Mouse (Mus musculus): Measurements from ENCODE around the gene Fbp2.
"Not testable (repeated sequence)": the region's sequence is repeated elsewhere in the genome, so short reads cannot be mapped to it uniquely, and the experiment has no call there.

Fbp2 gene

DNA sequence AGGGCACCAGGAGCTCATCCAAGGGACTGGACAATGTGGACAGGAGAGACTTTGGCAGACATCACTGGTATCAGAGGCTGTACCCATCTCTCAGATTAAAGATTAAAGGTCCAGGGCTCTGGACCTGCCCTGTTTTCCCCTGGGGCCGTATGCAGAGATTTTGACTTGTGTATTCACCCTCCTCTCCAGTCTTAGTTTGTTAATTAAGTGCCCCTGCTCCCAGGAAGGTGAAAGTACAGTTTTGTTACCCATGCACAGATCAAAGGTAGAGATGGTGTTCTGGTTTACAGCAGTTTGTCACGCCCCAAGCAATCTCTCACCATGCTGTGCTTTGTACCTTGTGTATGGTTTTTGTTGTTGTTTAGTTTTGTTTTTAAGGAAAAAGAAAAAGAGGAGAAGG, 12.4 kb upstream of the Fbp2 start:
- in situ Hi-C loops (cut with MboI; ENCODE audit: low pct_unique_long_range_greater_than_20kb in 1 of 2, low sequenced_read_pairs in 2 of 2, unreplicated experiment in 1 of 2), result loop anchor here in 1 of 2 experiments (25.0 kb wide), 1 partner anchor 408 kb away; the partner anchor contains the start of gene Gm49359

- in situ Hi-C loops (cut with MboI; ENCODE audit: low pct_unique_long_range_greater_than_20kb in 1 of 2, low sequenced_read_pairs in 2 of 2, unreplicated experiment in 1 of 2), result loop anchor here in 1 of 2 experiments (25.0 kb wide), 1 partner anchor 405 kb away; the partner anchor contains the start of gene Gm49359
These were observed 8.6 kb upstream of the Fbp2 start for GRCm38 (mm10) chr13:62866817-62867216.

- in situ Hi-C loops (cut with MboI; ENCODE audit: low pct_unique_long_range_greater_than_20kb in 1 of 2, low sequenced_read_pairs in 2 of 2, unreplicated experiment in 1 of 2), result loop anchor here in 1 of 2 experiments (25.0 kb wide), 1 partner anchor 403 kb away; the partner anchor contains the start of gene Gm49359
These were observed 7.6 kb upstream of the Fbp2 start for GRCm38 (mm10) chr13:62865651-62866315.

GRCm38 (mm10) chr13:62863771-62864170, 5.5 kb upstream of the Fbp2 start:
- in situ Hi-C loops (cut with MboI; ENCODE audit: low pct_unique_long_range_greater_than_20kb in 1 of 2, low sequenced_read_pairs in 2 of 2, unreplicated experiment in 1 of 2), result loop anchor here in 1 of 2 experiments (25.0 kb wide), 1 partner anchor 401 kb away; the partner anchor contains the start of gene Gm49359

GRCm38 (mm10) chr13:62862875-62863274, 4.7 kb upstream of the Fbp2 start:
- in situ Hi-C loops (cut with MboI; ENCODE audit: low pct_unique_long_range_greater_than_20kb in 1 of 2, low sequenced_read_pairs in 2 of 2, unreplicated experiment in 1 of 2), result loop anchor here in 1 of 2 experiments (25.0 kb wide), 1 partner anchor 401 kb away; the partner anchor contains the start of gene Gm49359

DNA sequence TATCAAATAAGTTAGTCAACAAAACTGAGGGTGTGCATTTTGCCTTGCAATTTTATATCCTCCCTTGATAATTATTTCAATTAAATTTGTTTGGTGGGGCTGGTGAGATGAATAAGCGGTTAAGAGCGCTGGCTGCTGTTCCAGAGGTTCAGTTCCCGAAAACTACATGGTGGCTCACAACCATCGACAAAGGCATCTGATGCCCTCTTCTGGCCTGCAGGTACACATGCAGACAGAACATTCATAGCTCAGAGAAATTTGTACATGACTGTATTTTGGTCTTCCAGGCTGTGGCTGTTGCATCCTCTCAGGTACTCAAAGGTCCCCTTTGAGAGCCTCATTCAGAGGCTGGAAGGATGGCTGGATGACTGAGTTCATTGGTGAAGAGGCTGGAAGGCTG, 1.8 kb upstream of the Fbp2 start:
- in situ Hi-C loops (cut with MboI; ENCODE audit: low pct_unique_long_range_greater_than_20kb in 1 of 2, low sequenced_read_pairs in 2 of 2, unreplicated experiment in 1 of 2), result loop anchor here in 1 of 2 experiments (25.0 kb wide), 1 partner anchor 398 kb away; the partner anchor contains the start of gene Gm49359

- in situ Hi-C loops (cut with MboI; ENCODE audit: low pct_unique_long_range_greater_than_20kb in 1 of 2, low sequenced_read_pairs in 2 of 2, unreplicated experiment in 1 of 2), result loop anchor here (10.0 to 25.0 kb wide), 2 partner anchors 234 to 397 kb away; partner anchors contain the start of genes 6720489N17Rik (in 2 of the 2) and Gm49359 (in 1 of the 2)
These were observed 1.0 kb upstream of the Fbp2 start for GRCm38 (mm10) chr13:62859251-62859650.

GRCm38 (mm10) chr13:62856850-62857249, 1.4 kb downstream of the Fbp2 start:
- in situ Hi-C loops (cut with MboI; ENCODE audit: low pct_unique_long_range_greater_than_20kb in 1 of 2, low sequenced_read_pairs in 2 of 2, unreplicated experiment in 1 of 2), result loop anchor here (10.0 to 25.0 kb wide), 2 partner anchors 232 to 395 kb away; partner anchors contain the start of genes 6720489N17Rik (in 2 of the 2) and Gm49359 (in 1 of the 2)

DNA sequence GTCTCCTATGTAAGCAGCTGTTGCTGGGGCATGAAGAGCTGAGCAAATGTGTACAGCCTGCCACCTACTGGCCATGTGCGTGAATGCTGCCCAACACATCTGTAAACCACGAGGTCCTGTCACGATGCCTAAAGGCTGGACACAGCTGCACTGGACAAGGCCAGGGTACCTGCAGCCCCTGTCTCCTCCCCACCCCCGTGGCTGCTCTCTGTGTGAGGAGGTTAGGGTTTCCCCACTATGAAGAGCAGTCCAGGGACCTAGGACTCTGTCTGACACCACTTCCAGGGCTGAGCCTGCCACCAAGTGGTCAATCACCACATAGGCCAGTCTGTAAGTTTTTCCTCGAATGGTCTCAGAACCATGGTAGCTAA, 1.9 kb downstream of the Fbp2 start:
- in situ Hi-C loops (cut with MboI; ENCODE audit: low pct_unique_long_range_greater_than_20kb in 1 of 2, low sequenced_read_pairs in 2 of 2, unreplicated experiment in 1 of 2), result loop anchor here (10.0 to 25.0 kb wide), 2 partner anchors 231 to 394 kb away; partner anchors contain the start of genes 6720489N17Rik (in 2 of the 2) and Gm49359 (in 1 of the 2)

DNA sequence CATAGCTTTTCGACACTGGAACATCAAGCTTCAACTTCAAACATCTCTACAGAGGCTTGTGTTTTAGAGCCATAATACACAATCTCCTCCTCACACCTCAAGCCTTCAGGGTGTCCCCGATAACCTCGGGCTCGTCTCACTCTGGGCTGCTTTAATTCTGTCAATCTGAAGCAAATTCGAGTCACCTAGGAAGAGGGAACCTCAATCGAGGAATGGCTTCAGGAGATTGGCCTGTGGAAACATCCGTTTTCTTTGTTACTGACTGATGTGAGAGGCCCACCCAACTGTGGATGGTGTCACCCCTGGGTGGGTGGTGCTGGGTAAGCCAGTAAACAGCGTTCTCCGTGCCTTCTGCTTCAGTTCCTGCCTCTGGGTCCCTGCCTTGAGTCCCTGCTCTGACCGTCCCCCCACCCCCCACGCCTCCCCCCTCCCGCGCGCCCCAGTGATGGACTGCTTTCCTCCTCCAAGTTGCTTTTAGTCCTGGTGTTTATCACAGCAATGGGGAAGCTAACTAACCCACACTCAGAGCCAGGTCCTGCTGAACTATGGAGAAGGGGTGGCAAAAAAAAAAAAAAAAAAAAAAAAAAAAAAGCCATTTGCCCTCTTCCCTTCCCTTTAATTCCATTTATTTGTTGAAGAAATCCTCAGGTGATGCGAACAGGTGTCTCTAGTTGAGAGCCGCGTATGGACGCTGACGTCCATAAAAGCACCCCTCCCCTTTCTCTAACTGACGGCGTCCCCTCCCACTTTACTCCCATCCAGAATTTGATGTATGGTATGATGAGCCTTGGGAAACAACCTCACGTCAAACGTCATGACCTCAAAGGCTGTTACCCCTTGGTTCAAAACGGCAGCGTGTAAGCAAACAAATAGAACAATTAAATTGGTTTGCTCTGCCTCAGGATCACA, 2.6 kb downstream of the Fbp2 start:
- in situ Hi-C loops (cut with MboI; ENCODE audit: low pct_unique_long_range_greater_than_20kb in 1 of 2, low sequenced_read_pairs in 2 of 2, unreplicated experiment in 1 of 2), result loop anchor here (10.0 to 25.0 kb wide), 2 partner anchors 231 to 393 kb away; partner anchors contain the start of genes 6720489N17Rik (in 2 of the 2) and Gm49359 (in 1 of the 2)

- in situ Hi-C loops (cut with MboI; ENCODE audit: low pct_unique_long_range_greater_than_20kb in 1 of 2, low sequenced_read_pairs in 2 of 2, unreplicated experiment in 1 of 2), result loop anchor here (10.0 to 25.0 kb wide), 2 partner anchors 230 to 392 kb away; partner anchors contain the start of genes 6720489N17Rik (in 2 of the 2) and Gm49359 (in 1 of the 2)
These were observed 3.6 kb downstream of the Fbp2 start for GRCm38 (mm10) chr13:62854666-62855065.

- in situ Hi-C loops (cut with MboI; ENCODE audit: low pct_unique_long_range_greater_than_20kb in 1 of 2, low sequenced_read_pairs in 2 of 2, unreplicated experiment in 1 of 2), result no loop called here
These were observed 24.9 kb downstream of the Fbp2 start for GRCm38 (mm10) chr13:62833341-62833740.

DNA sequence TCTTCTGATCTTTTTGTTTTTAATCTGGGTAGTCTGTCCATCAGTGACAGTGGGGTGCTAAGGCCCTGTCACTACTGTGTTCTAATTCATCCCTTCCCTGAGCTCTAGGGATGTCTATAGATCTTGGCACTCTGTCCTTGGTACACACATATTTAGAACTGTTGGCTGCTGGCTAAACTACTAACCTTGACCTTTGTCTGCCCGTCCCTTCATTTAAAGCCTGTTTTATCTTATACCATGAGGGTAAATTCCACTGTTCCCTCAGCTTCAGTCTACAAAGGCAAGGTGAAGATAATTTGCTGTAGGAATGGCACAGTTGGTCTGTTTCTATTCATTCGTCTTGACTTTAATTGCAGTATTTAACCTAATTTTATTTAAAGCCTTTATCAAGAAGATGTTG, 26.0 kb downstream of the Fbp2 start:
- in situ Hi-C loops (cut with MboI; ENCODE audit: low pct_unique_long_range_greater_than_20kb in 1 of 2, low sequenced_read_pairs in 2 of 2, unreplicated experiment in 1 of 2), result no loop called here

DNA sequence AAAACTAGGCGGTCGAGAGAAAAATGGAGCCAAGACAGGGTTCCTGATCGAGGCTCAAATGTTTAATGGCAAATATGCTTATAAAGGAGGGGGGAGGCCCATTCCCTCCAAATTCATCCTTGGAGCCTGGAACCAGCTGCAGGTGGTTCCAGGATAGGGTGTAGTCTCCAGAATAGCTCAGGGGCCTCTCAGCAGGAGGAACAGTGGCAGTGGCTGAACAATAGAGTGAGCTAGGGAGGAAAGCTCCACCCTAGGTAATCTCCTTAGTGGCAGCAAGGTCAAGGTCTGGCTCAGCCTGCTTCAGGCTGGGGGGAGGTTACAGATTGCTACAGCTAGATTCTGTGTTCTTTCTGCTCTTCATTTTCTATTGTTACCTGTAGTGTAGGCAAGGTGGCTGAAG, 42.5 kb downstream of the Fbp2 start:
- in situ Hi-C loops (cut with MboI; ENCODE audit: low pct_unique_long_range_greater_than_20kb in 1 of 2, low sequenced_read_pairs in 2 of 2, unreplicated experiment in 1 of 2), result not testable (repeated sequence)

- in situ Hi-C loops (cut with MboI; ENCODE audit: low pct_unique_long_range_greater_than_20kb in 1 of 2, low sequenced_read_pairs in 2 of 2, unreplicated experiment in 1 of 2), result no loop called here
These were observed 45.5 kb downstream of the Fbp2 start for GRCm38 (mm10) chr13:62812713-62813112.

DNA sequence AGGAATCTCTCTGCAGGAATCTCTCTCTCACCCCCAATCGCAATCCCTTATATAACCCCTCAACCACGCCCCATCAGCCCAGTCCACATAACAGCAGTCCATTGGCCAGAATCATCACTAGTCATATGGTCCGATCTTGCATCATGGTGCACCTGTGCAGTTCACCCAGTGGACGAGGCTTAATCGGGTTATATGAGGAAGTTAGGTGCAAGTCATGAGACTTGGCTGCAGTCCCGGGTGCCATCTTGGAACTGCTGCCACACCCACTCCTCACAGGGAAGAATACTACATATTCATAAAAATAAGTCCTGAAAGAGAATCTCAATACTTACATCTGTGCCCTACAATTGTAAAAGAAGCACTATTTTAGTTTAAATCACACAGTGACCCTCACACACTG, 50.2 kb downstream of the Fbp2 start:
- in situ Hi-C loops (cut with MboI; ENCODE audit: low pct_unique_long_range_greater_than_20kb in 1 of 2, low sequenced_read_pairs in 2 of 2, unreplicated experiment in 1 of 2), result not testable (repeated sequence)

Data from mouse embryonic stem cell (cell line).